Mouse (Mus musculus) MEL (cell line): ENCODE results near the gene Aldh9a1. TPM values are rescaled to one million over a fixed set of nuclear protein-coding genes. Genes with fewer than 3 reads are reported as not detected.

ENCODE experiments used
- DNase-seq: peaks from one replicate; pipeline ENCODE4 v3.0.0; 2011; ENCODE audit warnings: low read depth, low spot score
- H3K27ac ChIP-seq: 2 replicates; pipeline ENCODE4 v1.5.1; 2012; ENCODE audit warnings: low read depth, mild to moderate bottlenecking, control low read depth, low read length, moderate library complexity; ENCODE audit not compliant: control insufficient read depth
- H3K27me3 ChIP-seq, 2 experiments: fragments of 150-350 bp in 1 of 2; sonication (generic) in 1 of 2; 2 replicates each; pipeline ENCODE4 v1.6.1; 2012; ENCODE audit warnings: low read length in 2 of 2, mild to moderate bottlenecking in 2 of 2, improper control_type of control experiment in 1 of 2, moderate library complexity in 1 of 2; ENCODE audit not compliant: insufficient read depth in 2 of 2, control insufficient read depth in 1 of 2
- H3K36me3 ChIP-seq, 2 experiments: 2 replicates each; pipeline ENCODE4 v1.6.1; 2012 to 2014; ENCODE audit warnings: low read length in 2 of 2, improper control_type of control experiment in 1 of 2, inconsistent platforms in 1 of 2, mild to moderate bottlenecking in 1 of 2; ENCODE audit not compliant: insufficient read depth in 2 of 2, control insufficient read depth in 1 of 2
- H3K4me1 ChIP-seq, 2 experiments: fragments of 150-350 bp in 1 of 2; sonication (generic) in 1 of 2; 2 replicates each; pipeline ENCODE4 v1.6.1; 2012; ENCODE audit warnings: low read length in 2 of 2, improper control_type of control experiment in 1 of 2, mild to moderate bottlenecking in 1 of 2; ENCODE audit not compliant: insufficient read depth in 2 of 2, control insufficient read depth in 1 of 2
- H3K4me3 ChIP-seq, 2 experiments: fragments of 150-350 bp in 1 of 2; sonication (generic) in 1 of 2; 2 replicates each; pipeline ENCODE4 v1.5.1; 2012; ENCODE audit warnings: low read depth in 2 of 2, low read length in 2 of 2, mild to moderate bottlenecking in 2 of 2, moderate library complexity in 2 of 2, control low read depth in 1 of 2, improper control_type of control experiment in 1 of 2; ENCODE audit not compliant: control insufficient read depth in 1 of 2, insufficient read depth in 1 of 2
- H3K79me2 ChIP-seq: 2 replicates; pipeline ENCODE4 v1.6.1; 2012; ENCODE audit warnings: mild to moderate bottlenecking, low read length, moderate library complexity; ENCODE audit not compliant: control insufficient read depth, poor library complexity, insufficient read depth
- H3K9ac ChIP-seq: 2 replicates; pipeline ENCODE4 v1.6.1; 2012; ENCODE audit warnings: low read depth, mild to moderate bottlenecking, control low read depth, low read length, moderate library complexity; ENCODE audit not compliant: control insufficient read depth, poor library complexity, severe bottlenecking
- H3K9me3 ChIP-seq: fragments of 150-350 bp; sonication (generic); replicated peaks from 2 replicates; pipeline ENCODE4 v1.6.1; 2012; ENCODE audit warnings: mild to moderate bottlenecking, low read length, improper control_type of control experiment, moderate library complexity; ENCODE audit not compliant: insufficient read depth
- CHD1 ChIP-seq: IDR thresholded peaks from 2 replicates; pipeline ENCODE4 v1.6.1; 2012; ENCODE audit warnings: low read depth, mild to moderate bottlenecking, inconsistent platforms, low read length, improper control_type of control experiment
- CTCF ChIP-seq, 3 experiments: IDR thresholded peaks in 2 of 3; conservative IDR thresholded peaks in 1 of 3; 2 replicates each; pipeline ENCODE4 v1.5.1; 2011 to 2012; ENCODE audit warnings: low read length in 3 of 3, low read depth in 2 of 3, mild to moderate bottlenecking in 2 of 3, improper control_type of control experiment in 1 of 3, inconsistent platforms in 1 of 3, mixed read lengths in 1 of 3, moderate library complexity in 1 of 3; ENCODE audit not compliant: control insufficient read depth in 1 of 3, insufficient read depth in 1 of 3, poor library complexity in 1 of 3, severe bottlenecking in 1 of 3
- ELF1 ChIP-seq: IDR thresholded peaks from 2 replicates; pipeline ENCODE4 v1.6.1; 2014; ENCODE audit warnings: low read depth, mild to moderate bottlenecking, inconsistent platforms, low read length, improper control_type of control experiment, moderate library complexity
- ETS1 ChIP-seq: IDR thresholded peaks from 2 replicates; pipeline ENCODE4 v1.6.1; 2012; ENCODE audit warnings: low read depth, mild to moderate bottlenecking, inconsistent platforms, low read length, improper control_type of control experiment, moderate library complexity
- GABPA ChIP-seq: IDR thresholded peaks from 2 replicates; pipeline ENCODE4 v1.6.1; 2012; ENCODE audit warnings: low read depth, mild to moderate bottlenecking, inconsistent platforms, low read length, improper control_type of control experiment, moderate library complexity
- GATA1 ChIP-seq: IDR thresholded peaks from 2 replicates; pipeline ENCODE4 v1.6.1; 2011; ENCODE audit warnings: low read depth, low read length, improper control_type of control experiment
- HCFC1 ChIP-seq: IDR thresholded peaks from 2 replicates; pipeline ENCODE4 v1.6.1; 2012; ENCODE audit warnings: low read depth, mild to moderate bottlenecking, inconsistent platforms, low read length, improper control_type of control experiment, moderate library complexity
- MAX ChIP-seq: IDR thresholded peaks from 2 replicates; pipeline ENCODE4 v1.6.1; 2011; ENCODE audit warnings: low read length, improper control_type of control experiment
- MEF2A ChIP-seq: IDR thresholded peaks from 2 replicates; pipeline ENCODE4 v1.6.1; 2014; ENCODE audit warnings: low read depth, mild to moderate bottlenecking, inconsistent platforms, low read length, improper control_type of control experiment; ENCODE audit not compliant: poor library complexity, insufficient replicate concordance, severe bottlenecking; ENCODE audit errors: extremely low read depth
- MXI1 ChIP-seq: IDR thresholded peaks from 2 replicates; pipeline ENCODE4 v1.6.1; 2011; ENCODE audit warnings: mild to moderate bottlenecking, low read depth, low read length, improper control_type of control experiment
- MYB ChIP-seq: IDR thresholded peaks from 2 replicates; pipeline ENCODE4 v1.6.1; 2011; ENCODE audit warnings: mild to moderate bottlenecking, low read depth, low read length, improper control_type of control experiment
- NELFE ChIP-seq: IDR thresholded peaks from 2 replicates; pipeline ENCODE4 v1.6.1; 2011; ENCODE audit warnings: low read depth, low read length, improper control_type of control experiment
- NRF1 ChIP-seq: IDR thresholded peaks from 2 replicates; pipeline ENCODE4 v1.6.1; 2014; ENCODE audit warnings: low read depth, mild to moderate bottlenecking, inconsistent platforms, low read length, improper control_type of control experiment, moderate library complexity; ENCODE audit not compliant: poor library complexity, insufficient read depth, severe bottlenecking
- POLR2AphosphoS5 ChIP-seq: IDR thresholded peaks from 2 replicates; pipeline ENCODE4 v1.6.1; 2012; ENCODE audit warnings: low read depth, borderline replicate concordance, mild to moderate bottlenecking, inconsistent platforms, low read length, moderate library complexity, mixed read lengths
- RAD21 ChIP-seq: IDR thresholded peaks from 2 replicates; pipeline ENCODE4 v1.6.1; 2011; ENCODE audit warnings: mild to moderate bottlenecking, low read depth, low read length, improper control_type of control experiment
- SMC3 ChIP-seq: IDR thresholded peaks from 2 replicates; pipeline ENCODE4 v1.6.1; 2011; ENCODE audit warnings: low read depth, low read length, improper control_type of control experiment
- TBP ChIP-seq: IDR thresholded peaks from 2 replicates; pipeline ENCODE4 v1.8.0; 2011; ENCODE audit warnings: low read depth, low read length, improper control_type of control experiment
- UBTF ChIP-seq: IDR thresholded peaks from 2 replicates; pipeline ENCODE4 v1.6.1; 2012; ENCODE audit warnings: low read depth, mild to moderate bottlenecking, inconsistent platforms, low read length, improper control_type of control experiment, moderate library complexity, borderline replicate concordance; ENCODE audit not compliant: insufficient read depth
- ZKSCAN1 ChIP-seq: IDR thresholded peaks from 2 replicates; pipeline ENCODE4 v1.6.1; 2012; ENCODE audit warnings: low read depth, mild to moderate bottlenecking, inconsistent platforms, low read length, improper control_type of control experiment, moderate library complexity
- ZMIZ1 ChIP-seq: IDR thresholded peaks from 2 replicates; pipeline ENCODE4 v1.6.1; 2012; ENCODE audit warnings: low read depth, mild to moderate bottlenecking, inconsistent platforms, low read length, improper control_type of control experiment, moderate library complexity
- polyA plus RNA-seq, 2 experiments: library from polyadenylated mRNA; stranded (reverse) in 1 of 2; unstranded in 1 of 2; fragments of >175 nt in 1 of 2; fragments of >200 nt in 1 of 2; gene quantifications; 2 replicates each; pipeline versions ENCODE4 v1.2.1 to v1.2.4; 2012; ENCODE audit warnings: low replicate concordance in 2 of 2, low read depth in 1 of 2; ENCODE audit not compliant: insufficient read length in 2 of 2, insufficient read depth in 1 of 2, missing spikeins in 1 of 2
- total RNA-seq: library from RNA; depleted of rRNA; stranded (reverse); fragments of 300-350 nt; gene quantifications from 2 replicates; pipeline ENCODE4 v1.2.3, GENCODE M21; 2012

Aldh9a1 gene
- total and polyA plus RNA-seq, 3 experiments, result 14.3 to 78.2 TPM; not detected in 1

DNA sequence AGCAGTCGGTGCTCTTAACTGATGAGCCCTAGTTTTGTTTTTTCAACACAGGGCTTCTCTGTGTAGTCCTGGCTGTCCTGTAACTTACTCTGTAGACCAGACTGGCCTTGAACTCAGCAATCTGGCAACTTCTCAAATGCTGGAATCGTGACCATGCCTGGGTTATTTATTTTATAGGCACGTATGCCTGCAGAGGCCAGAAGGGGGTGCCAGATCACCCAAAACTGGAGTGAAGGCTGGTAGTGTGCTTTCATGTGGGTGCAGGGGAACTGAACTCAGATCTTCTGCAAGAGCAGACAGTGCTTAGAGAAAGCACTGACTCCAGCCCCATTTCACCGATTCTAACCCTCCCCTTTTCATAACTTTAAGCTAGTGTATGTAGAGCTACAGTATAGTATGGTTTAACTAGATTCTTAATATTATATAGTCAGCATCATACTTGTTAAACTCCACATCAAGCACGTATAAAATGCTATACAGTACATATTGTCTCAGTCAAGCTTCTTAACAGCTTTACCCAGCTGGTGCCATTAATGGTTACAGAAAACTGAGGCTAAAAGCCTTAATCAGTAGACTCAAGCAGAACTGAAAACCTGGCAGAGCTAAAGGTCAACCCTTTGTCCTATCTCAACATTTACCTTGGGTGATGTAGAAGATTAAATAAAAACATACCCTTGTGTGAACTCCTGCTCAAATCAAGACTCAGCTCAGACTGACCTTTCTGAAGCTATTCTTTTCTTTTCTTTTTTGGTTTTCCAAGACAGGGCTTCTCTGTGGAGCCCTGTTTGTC is 43.1 kb upstream of the Aldh9a1 start:
- Histone ChIP-seq H3K9ac (0 out of 2 replicates have a peak overlapping the region, but pooled peaks have one; percentile 31), H3K27me3 (peaks cover 0 to 2% of the 10 kb centered on the region in 2 experiments; a peak in 2 of 4 replicates), H3K36me3 (peaks cover 0 to 27% of the 10 kb centered on the region in 2 experiments; a peak in 3 of 4 replicates), H3K9me3 (no peaks in the 10 kb centered on the region), H3K4me3 (no peak overlapping the region), H3K4me1 (peaks cover 0 to 12% of the 10 kb centered on the region in 2 experiments; a peak in 3 of 4 replicates), H3K27ac (no peak overlapping the region), H3K79me2 (peaks cover 23% of the 10 kb centered on the region)
- DNase-seq, result peak; percentile 85
- TF ChIP-seq GABPA (no peak), HCFC1 (no peak), ETS1 (no peak), MXI1 (no peak), UBTF (no peak), RAD21 (peak; percentile 40), GATA1 (no peak), CTCF (IDR thresholded peaks at IDR 0.05 in 2 of 3, conservative IDR thresholded peaks at IDR 0.05 in 1 of 3; ENCODE audit: control insufficient read depth in 1 of 3, insufficient read depth in 1 of 3, low read depth in 2 of 3, low read length in 3 of 3, poor library complexity in 1 of 3, severe bottlenecking in 1 of 3) (peak; percentile 55 to 79 (median 64); a peak in 5 of 6 replicates), NELFE (no peak), ZKSCAN1 (no peak), NRF1 (no peak), ZMIZ1 (no peak), ELF1 (no peak), SMC3 (peak; percentile 50), CHD1 (no peak), MEF2A (no peak), POLR2AphosphoS5 (no peak), TBP (no peak), MYB (no peak), MAX (no peak)
